Mouse (Mus musculus) kidney, adult 2 months (tissue): ENCODE results near the gene Gins1.

ENCODE experiments used
- CTCF ChIP-seq: fragments of 200-500 bp; conservative IDR thresholded peaks from 2 replicates; pipeline ENCODE4 v1.5.1; 2011; ENCODE audit warnings: low read depth, mild to moderate bottlenecking, control low read depth, low read length, moderate library complexity, mixed read lengths; ENCODE audit not compliant: insufficient read depth, insufficient read length
- POLR2A ChIP-seq: fragments of 200-500 bp; IDR thresholded peaks from one replicate; pipeline ENCODE4 v1.6.1; 2011; ENCODE audit warnings: low read depth, low read length, control low read depth

GRCm38 (mm10) chr2:150965951-150966350, 60.8 kb downstream of the Gins1 start:
- TF ChIP-seq POLR2A (no peak), CTCF (no peak)
